ENCODE assay signal across 29 mouse cellular contexts in genomic region chr12:104106919-104107318, GRCm38 (mm10). TPM values are rescaled to one million over a fixed set of nuclear protein-coding genes. Genes with fewer than 3 reads are reported as not detected.
DNase-seq lines count a peak whose midpoint lies in the region; ATAC-seq and TF ChIP-seq lines count a peak whose summit lies in the region.
"Had no signal": no experiment of that assay in that cellular context is flagged by ENCODE, and none has a peak within 500 bp of the region (broad histone marks: within the 10 kb centered on the region; RNA-seq: fewer than 3 reads in every experiment).

No protein-coding gene starts in this region.

- no peaks in the 10 kb centered on the region for H3K9me3 ChIP-seq in liver, embryonic 14.5 days (ENCODE audit: control insufficient read depth, low read length)
- H3K9me3 ChIP-seq in liver, embryonic 12.5 days (replicated peaks) = no peaks in the 10 kb centered on the region
- H3K9me3 ChIP-seq in liver, embryonic 16.5 days (replicated peaks; ENCODE audit: control insufficient read depth, low read length) = no peaks in the 10 kb centered on the region
- no peaks in the 10 kb centered on the region for H3K9me3 ChIP-seq in midbrain, embryonic 15.5 days
- H3K9me3 ChIP-seq: embryonic facial prominence, embryonic 10.5 days; embryonic facial prominence, embryonic 12.5 days; forebrain, embryonic 13.5 days; forebrain, embryonic 15.5 days had no signal

- TF ChIP-seq POLR2A in liver, adult 2 months (IDR thresholded peaks at IDR 0.05; ENCODE audit: extremely low read depth, insufficient read depth, low read length) = no peak

- no peak for TF ChIP-seq EP300 in liver, embryonic 14.5 days (IDR thresholded peaks at IDR 0.05; ENCODE audit: low read depth)

- H3K27me3 ChIP-seq in liver, adult 2 months (ENCODE audit: control insufficient read depth, insufficient read depth, low read length) = no peaks in the 10 kb centered on the region
- H3K27me3 ChIP-seq in liver, embryonic 14.5 days (ENCODE audit: control insufficient read depth, insufficient read depth, low read length) = no peaks in the 10 kb centered on the region
- no peaks in the 10 kb centered on the region for H3K27me3 ChIP-seq in liver, embryonic 12.5 days (replicated peaks)
- H3K27me3 ChIP-seq in liver, embryonic 16.5 days (ENCODE audit: control insufficient read depth, insufficient read depth, low read depth, low read length) = no peaks in the 10 kb centered on the region
- H3K27me3 ChIP-seq in midbrain, embryonic 15.5 days (replicated peaks) = no peaks in the 10 kb centered on the region
- H3K27me3 ChIP-seq: embryonic facial prominence, embryonic 12.5 days; forebrain, embryonic 13.5 days; forebrain, embryonic 15.5 days had no signal

- H3K4me2 ChIP-seq in liver, embryonic 14.5 days (ENCODE audit: low read depth) = no peak overlapping the region
- H3K4me2 ChIP-seq in liver, embryonic 12.5 days = no peak overlapping the region
- H3K4me2 ChIP-seq in liver, embryonic 16.5 days (ENCODE audit: low read depth, low read length) = no peak overlapping the region
- H3K4me2 ChIP-seq in midbrain, embryonic 15.5 days = no peak overlapping the region
- H3K4me2 ChIP-seq: embryonic facial prominence, embryonic 12.5 days; forebrain, embryonic 13.5 days; forebrain, embryonic 15.5 days had no signal

- H3K79me2 ChIP-seq in liver, adult 2 months (ENCODE audit: control insufficient read depth, insufficient read depth, low read length) = no peaks in the 10 kb centered on the region

- H3K4me1 ChIP-seq in liver, adult 2 months (ENCODE audit: control insufficient read depth, insufficient read depth, low read length) = peaks cover 31% of the 10 kb centered on the region
- H3K4me1 ChIP-seq in liver, embryonic 14.5 days (replicated peaks; ENCODE audit: control insufficient read depth in 2 of 2, insufficient read depth in 2 of 2, low read length in 1 of 2) = peaks cover 2 to 8% of the 10 kb centered on the region in 2 experiments; a peak in 1 of 4 replicates
- H3K4me1 ChIP-seq in liver, embryonic 12.5 days = no peaks in the 10 kb centered on the region
- peaks cover 4% of the 10 kb centered on the region; the same call in 1 of the 2 replicates for H3K4me1 ChIP-seq in liver, embryonic 16.5 days (ENCODE audit: control insufficient read depth, low read depth, low read length)
- no peaks in the 10 kb centered on the region for H3K4me1 ChIP-seq in midbrain, embryonic 15.5 days
- H3K4me1 ChIP-seq: embryonic facial prominence, embryonic 10.5 days; embryonic facial prominence, embryonic 12.5 days; forebrain, embryonic 13.5 days; forebrain, embryonic 15.5 days had no signal

- H3K36me3 ChIP-seq in liver, adult 2 months (ENCODE audit: control insufficient read depth, insufficient read depth, low read length) = no peaks in the 10 kb centered on the region
- H3K36me3 ChIP-seq in liver, embryonic 14.5 days (replicated peaks; ENCODE audit: control insufficient read depth, insufficient read depth, low read depth) = no peaks in the 10 kb centered on the region
- H3K36me3 ChIP-seq in liver, embryonic 12.5 days = no peaks in the 10 kb centered on the region
- H3K36me3 ChIP-seq in liver, embryonic 16.5 days (ENCODE audit: control insufficient read depth, insufficient read depth) = no peaks in the 10 kb centered on the region
- H3K36me3 ChIP-seq in midbrain, embryonic 15.5 days (replicated peaks) = no peaks in the 10 kb centered on the region
- H3K36me3 ChIP-seq: embryonic facial prominence, embryonic 10.5 days; embryonic facial prominence, embryonic 12.5 days; forebrain, embryonic 15.5 days; G1E had no signal

- peak; percentile 94 for DNase-seq in liver, adult 2 months (ENCODE audit: extremely low read depth, low read depth, low spot score)
- no peak for DNase-seq in liver
- peak in 2 of 3 experiments; percentile 6 to 17 for DNase-seq in liver, embryonic 14.5 days (ENCODE audit: low read depth in 3 of 3, low spot score in 3 of 3)
- DNase-seq in yolk sac, embryonic 10.5 days (ENCODE audit: low spot score) = peak; percentile 47
- no peak for DNase-seq in cerebellum, adult 18-20 months
- DNase-seq: adrenal gland, adult 2 months; adrenal gland, postnatal 10 days; adrenal gland, postnatal 25 days; B cell, adult 2 months; cerebellum, adult 11 months; cerebellum, adult 2 months; cerebellum, adult 9-10 months; cerebellum, postnatal 10 days; cerebellum, postnatal 25 days had no signal

- TF ChIP-seq CTCF in liver, adult 2 months (IDR thresholded peaks at IDR 0.05; ENCODE audit: low read depth, low read length) = no peak
- TF ChIP-seq CTCF in liver, embryonic 14.5 days (IDR thresholded peaks at IDR 0.05; ENCODE audit: low read depth) = no peak

- H3K9ac ChIP-seq in liver, adult 2 months (ENCODE audit: low read depth, low read length) = no peak overlapping the region
- no peak overlapping the region for H3K9ac ChIP-seq in liver, embryonic 14.5 days (replicated peaks)
- H3K9ac ChIP-seq in liver, embryonic 12.5 days = no peak overlapping the region
- H3K9ac ChIP-seq in liver, embryonic 16.5 days (ENCODE audit: low read depth, low read length) = no peak overlapping the region
- H3K9ac ChIP-seq in midbrain, embryonic 15.5 days = no peak overlapping the region
- H3K9ac ChIP-seq: embryonic facial prominence, embryonic 12.5 days; forebrain, embryonic 13.5 days; forebrain, embryonic 15.5 days had no signal

- H3K27ac ChIP-seq in liver, adult 2 months (replicated peaks; ENCODE audit: insufficient read depth, low read depth, low read length) = peak overlapping the region; percentile 82
- H3K27ac ChIP-seq in liver, embryonic 14.5 days = no peak overlapping the region
- no peak overlapping the region for H3K27ac ChIP-seq in liver, embryonic 12.5 days
- H3K27ac ChIP-seq in liver, embryonic 16.5 days (ENCODE audit: low read length) = peak overlapping the region; percentile 59
- H3K27ac ChIP-seq in midbrain, embryonic 15.5 days = no peak overlapping the region
- H3K27ac ChIP-seq: embryonic facial prominence, embryonic 10.5 days; embryonic facial prominence, embryonic 12.5 days; forebrain, embryonic 13.5 days; forebrain, embryonic 15.5 days had no signal

- H3K4me3 ChIP-seq in liver, adult 2 months (ENCODE audit: insufficient read depth, low read depth, low read length) = no peak overlapping the region
- no peak overlapping the region for H3K4me3 ChIP-seq in liver, embryonic 14.5 days (ENCODE audit: insufficient read depth in 1 of 2, low read depth in 2 of 2, low read length in 2 of 2)
- H3K4me3 ChIP-seq in liver, embryonic 12.5 days = no peak overlapping the region
- no peak overlapping the region for H3K4me3 ChIP-seq in liver, embryonic 16.5 days (ENCODE audit: low read depth, low read length)
- H3K4me3 ChIP-seq in midbrain, embryonic 15.5 days = no peak overlapping the region
- H3K4me3 ChIP-seq: embryonic facial prominence, embryonic 10.5 days; embryonic facial prominence, embryonic 12.5 days; forebrain, embryonic 13.5 days; forebrain, embryonic 15.5 days had no signal

- ATAC-seq in liver, embryonic 14.5 days (ENCODE audit: insufficient read depth) = peak; percentile 51; the same call in 1 of the 2 replicates
- no peak for ATAC-seq in liver, embryonic 12.5 days
- peak; percentile 83 for ATAC-seq in liver, embryonic 16.5 days (ENCODE audit: low read depth)
- ATAC-seq in midbrain, embryonic 15.5 days (replicated peaks) = no peak
- ATAC-seq: CD4-positive, CD25-positive, alpha-beta regulatory T cell, adult 4 months; forebrain, embryonic 13.5 days; forebrain, embryonic 15.5 days had no signal

RNA-seq across cellular contexts. Expression of gene Serpina3a, which starts 5.6 kb away (rescaled TPM):
- not detected in 2 replicates for total RNA-seq in liver, adult 2 months (2014; rRNA removed)
- not detected in 2 replicates for polyA plus RNA-seq in liver, adult 2 months (2012; rRNA removed)
- not detected in 2 replicates for polyA plus RNA-seq in liver, embryonic 14.5 days (2012; rRNA removed)
- polyA plus RNA-seq in liver, embryonic 14.5 days (2014; fragmentation: Nextera tagmentation; extraction: Ambion mirVana) = not detected in 2 replicates
- not detected in 2 replicates for polyA plus RNA-seq in liver, embryonic 12.5 days (2016; fragmentation: Nextera tagmentation; extraction: Ambion mirVana)
- not detected in 2 replicates for polyA plus RNA-seq in liver, embryonic 16.5 days (2015; fragmentation: Nextera tagmentation; extraction: Ambion mirVana)
- not detected in 2 replicates for polyA plus RNA-seq in midbrain, embryonic 15.5 days (2015; fragmentation: Nextera tagmentation; extraction: Ambion mirVana)
- total RNA-seq: adrenal gland, adult 2 months; adrenal gland, postnatal 10 days; adrenal gland, postnatal 25 days; adrenal gland, postnatal 4 days; CH12.LX had no signal
- polyA plus RNA-seq: adrenal gland, adult 2 months; brain, embryonic 14.5 days; CD4-positive, CD25-positive, alpha-beta regulatory T cell, adult 4 months; cerebellum, adult 2 months; cortical plate, adult 2 months; embryonic facial prominence, embryonic 10.5 days; embryonic facial prominence, embryonic 12.5 days; embryonic facial prominence, embryonic 14.5 days; forebrain, embryonic 11.5 days; forebrain, embryonic 13.5 days; forebrain, embryonic 15.5 days; G1E had no signal

RNA-seq across cellular contexts. Expression of gene Serpina5, which starts 6.0 kb away (rescaled TPM):
- not detected in 2 replicates for total RNA-seq in liver, adult 2 months (2014; rRNA removed)
- 0.04 TPM in 1 of 2 replicates, not detected in the other for polyA plus RNA-seq in liver, adult 2 months (2012; rRNA removed)
- polyA plus RNA-seq in liver, embryonic 14.5 days (2012; rRNA removed) = 0.08 and 0.11 TPM in 2 replicates
- 0.14 and 0.22 TPM in 2 replicates for polyA plus RNA-seq in liver, embryonic 14.5 days (2014; fragmentation: Nextera tagmentation; extraction: Ambion mirVana)
- not detected in 2 replicates for polyA plus RNA-seq in liver, embryonic 12.5 days (2016; fragmentation: Nextera tagmentation; extraction: Ambion mirVana)
- polyA plus RNA-seq in liver, embryonic 16.5 days (2015; fragmentation: Nextera tagmentation; extraction: Ambion mirVana) = 0.09 and 0.13 TPM in 2 replicates
- not detected in 2 replicates for polyA plus RNA-seq in midbrain, embryonic 15.5 days (2015; fragmentation: Nextera tagmentation; extraction: Ambion mirVana)
- total RNA-seq: adrenal gland, postnatal 25 days; CH12.LX; G1E had no signal
- polyA plus RNA-seq: adrenal gland, adult 2 months; brain, embryonic 14.5 days; CD4-positive, CD25-positive, alpha-beta regulatory T cell, adult 4 months; cerebellum, adult 2 months; cortical plate, adult 2 months; embryonic facial prominence, embryonic 10.5 days; embryonic facial prominence, embryonic 12.5 days; embryonic facial prominence, embryonic 14.5 days; forebrain, embryonic 11.5 days; forebrain, embryonic 13.5 days; forebrain, embryonic 15.5 days; G1E had no signal

RNA-seq across cellular contexts. Expression of gene Serpina3b, which starts 20.9 kb away (rescaled TPM):
- total RNA-seq in liver, adult 2 months (2014; rRNA removed) = 0.09 TPM in 1 of 2 replicates, not detected in the other
- polyA plus RNA-seq in liver, adult 2 months (2012; rRNA removed) = not detected in 2 replicates
- polyA plus RNA-seq in liver, embryonic 14.5 days (2012; rRNA removed) = 0.04 and 0.11 TPM in 2 replicates
- 0.10 and 0.34 TPM in 2 replicates for polyA plus RNA-seq in liver, embryonic 14.5 days (2014; fragmentation: Nextera tagmentation; extraction: Ambion mirVana)
- 0.10 TPM in 1 of 2 replicates, not detected in the other for polyA plus RNA-seq in liver, embryonic 12.5 days (2016; fragmentation: Nextera tagmentation; extraction: Ambion mirVana)
- polyA plus RNA-seq in liver, embryonic 16.5 days (2015; fragmentation: Nextera tagmentation; extraction: Ambion mirVana) = 0.17 and 0.23 TPM in 2 replicates
- not detected in 2 replicates for polyA plus RNA-seq in midbrain, embryonic 15.5 days (2015; fragmentation: Nextera tagmentation; extraction: Ambion mirVana)
- total RNA-seq: CH12.LX had no signal
- polyA plus RNA-seq: adrenal gland, adult 2 months; brain, embryonic 14.5 days; CD4-positive, CD25-positive, alpha-beta regulatory T cell, adult 4 months; cerebellum, adult 2 months; cortical plate, adult 2 months; embryonic facial prominence, embryonic 10.5 days; embryonic facial prominence, embryonic 12.5 days; embryonic facial prominence, embryonic 14.5 days; forebrain, embryonic 11.5 days; forebrain, embryonic 13.5 days; forebrain, embryonic 15.5 days; G1E had no signal

RNA-seq across cellular contexts. Expression of gene Serpina3c, which starts 46.8 kb away (rescaled TPM):
- 0.20 TPM in 1 of 2 replicates, not detected in the other for total RNA-seq in liver, adult 2 months (2014; rRNA removed)
- not detected in 2 replicates for polyA plus RNA-seq in liver, adult 2 months (2012; rRNA removed)
- not detected in 2 replicates for polyA plus RNA-seq in liver, embryonic 14.5 days (2012; rRNA removed)
- not detected in 2 replicates for polyA plus RNA-seq in liver, embryonic 14.5 days (2014; fragmentation: Nextera tagmentation; extraction: Ambion mirVana)
- polyA plus RNA-seq in liver, embryonic 12.5 days (2016; fragmentation: Nextera tagmentation; extraction: Ambion mirVana) = not detected in 2 replicates
- 0.04 TPM in 1 of 2 replicates, not detected in the other for polyA plus RNA-seq in liver, embryonic 16.5 days (2015; fragmentation: Nextera tagmentation; extraction: Ambion mirVana)
- polyA plus RNA-seq in midbrain, embryonic 15.5 days (2015; fragmentation: Nextera tagmentation; extraction: Ambion mirVana) = not detected in 2 replicates
- total RNA-seq: CH12.LX had no signal
- polyA plus RNA-seq: brain, embryonic 14.5 days; CD4-positive, CD25-positive, alpha-beta regulatory T cell, adult 4 months; embryonic facial prominence, embryonic 10.5 days; embryonic facial prominence, embryonic 12.5 days; embryonic facial prominence, embryonic 14.5 days; forebrain, embryonic 11.5 days; forebrain, embryonic 13.5 days; forebrain, embryonic 15.5 days; G1E had no signal

Comparison
In these comparisons a context has a peak if more than half of its experiments do, and no peak if none do; other contexts are left out.
1. DNase-seq: peak in liver, adult 2 months (single experiment), liver, embryonic 14.5 days (2 of 3) and yolk sac, embryonic 10.5 days (single experiment); none in liver (single experiment) and cerebellum, adult 18-20 months (0 of 2).
2. H3K27ac ChIP-seq: peak in liver, adult 2 months (single experiment) and liver, embryonic 16.5 days (single experiment); none in liver, embryonic 14.5 days (single experiment), liver, embryonic 12.5 days (single experiment) and midbrain, embryonic 15.5 days (single experiment).
3. ATAC-seq: peak in liver, embryonic 14.5 days (single experiment) and liver, embryonic 16.5 days (single experiment); none in liver, embryonic 12.5 days (single experiment) and midbrain, embryonic 15.5 days (single experiment).